Mouse (Mus musculus): ENCODE measurements around the gene Aoc1. TPM values are rescaled to one million over a fixed set of nuclear protein-coding genes. Genes with fewer than 3 reads are reported as not detected.

The Aoc1 gene
- 0.97 TPM for polyA plus RNA-seq (2015; fragmentation: Illumina TruSeq; extraction: RNeasy Lipid Tissue Mini Kit (QIAGEN cat#74804); ENCODE audit: insufficient read depth, low replicate concordance)

GRCm38 (mm10) chr6:48872596-48872995 is at the start of gene Aoc1:
TSS of gene Aoc1 (plus strand) at chr6:48872896.

GRCm38 (mm10) chr6:48840371-48840969 is 32.2 kb upstream of the Aoc1 start, which contains the start of gene Tmem176a:
TSS of gene Tmem176a (plus strand) at chr6:48840919.

DNA sequence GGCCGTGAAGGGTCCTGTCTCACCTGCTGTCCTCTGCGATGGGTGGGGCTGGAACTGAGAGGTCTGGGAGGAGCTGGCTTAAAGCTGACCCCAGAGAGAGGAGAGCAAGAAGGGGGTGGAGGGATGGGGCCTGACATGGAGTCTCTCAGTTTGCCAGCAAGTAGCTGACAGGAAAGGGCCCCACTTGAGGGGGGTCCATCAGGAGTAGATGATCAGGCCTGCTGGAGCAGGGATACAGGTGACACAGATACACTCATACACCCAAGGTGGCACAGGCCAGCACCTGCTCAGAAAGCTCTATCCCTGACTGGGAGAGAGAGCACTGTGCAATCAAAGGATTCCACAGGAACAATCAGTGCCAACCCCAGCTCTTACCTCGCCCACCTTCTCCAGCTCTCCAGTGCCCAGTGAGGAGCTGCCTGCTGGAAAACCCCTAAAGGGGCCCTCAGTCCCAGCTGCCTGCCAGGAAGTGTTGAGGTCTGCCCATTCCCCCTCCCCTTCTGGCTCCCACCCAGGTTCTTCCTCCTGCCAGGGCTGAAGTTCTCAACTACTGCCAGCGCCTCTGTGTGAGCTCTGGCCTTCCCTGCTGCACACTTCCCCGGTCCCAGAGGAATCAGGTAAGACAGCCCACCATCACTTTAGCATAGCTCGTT is 31.6 kb upstream of the Aoc1 start, which contains the start of gene Tmem176b:
TSS of gene Tmem176b (minus strand) at position 524 of the 653 bp plus-strand sequence.

DNA sequence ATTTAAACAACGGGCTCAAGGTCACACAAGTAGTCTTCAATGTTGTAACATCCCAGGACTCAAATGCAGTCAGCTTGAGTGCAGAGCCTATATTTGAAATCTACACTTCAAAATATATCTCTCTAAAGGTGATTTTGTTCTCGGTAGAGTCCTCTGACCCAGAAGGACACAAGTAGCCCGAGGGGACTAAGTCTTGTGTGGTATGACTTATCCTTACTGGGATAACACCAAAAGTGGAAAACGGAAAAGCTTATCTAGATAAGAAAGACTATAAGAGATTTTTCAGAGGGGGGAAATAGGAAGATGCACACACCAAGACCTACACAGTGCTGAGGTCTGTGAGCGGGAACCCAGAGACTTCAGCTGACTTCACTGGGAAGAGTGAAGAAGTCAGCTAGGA is 56.9 kb downstream of the Aoc1 start, which contains the start of gene 1600015I10Rik:
TSS of gene 1600015I10Rik (plus strand) at position 301 of the 400 bp plus-strand sequence.

Other genes starting within 250 kb of the Aoc1 start
- gene AI854703, start 246.1 kb upstream of the Aoc1 start, polyA plus RNA-seq (2015; fragmentation: Illumina TruSeq; extraction: RNeasy Lipid Tissue Mini Kit (QIAGEN cat#74804); ENCODE audit: insufficient read depth, low replicate concordance): 0.30 TPM
- gene Gimap8, start 225.7 kb upstream of the Aoc1 start, polyA plus RNA-seq (2015; fragmentation: Illumina TruSeq; extraction: RNeasy Lipid Tissue Mini Kit (QIAGEN cat#74804); ENCODE audit: insufficient read depth, low replicate concordance): 329 TPM
- gene Gimap9, start 196.8 kb upstream of the Aoc1 start, polyA plus RNA-seq (2015; fragmentation: Illumina TruSeq; extraction: RNeasy Lipid Tissue Mini Kit (QIAGEN cat#74804); ENCODE audit: insufficient read depth, low replicate concordance): 169 TPM
- 799 TPM for gene Gimap4, start 188.3 kb upstream of the Aoc1 start, polyA plus RNA-seq (2015; fragmentation: Illumina TruSeq; extraction: RNeasy Lipid Tissue Mini Kit (QIAGEN cat#74804); ENCODE audit: insufficient read depth, low replicate concordance)
- 609 TPM for gene Gimap6, start 164.7 kb upstream of the Aoc1 start, polyA plus RNA-seq (2015; fragmentation: Illumina TruSeq; extraction: RNeasy Lipid Tissue Mini Kit (QIAGEN cat#74804); ENCODE audit: insufficient read depth, low replicate concordance)
- gene Gm28053, start 154.3 kb upstream of the Aoc1 start, polyA plus RNA-seq (2015; fragmentation: Illumina TruSeq; extraction: RNeasy Lipid Tissue Mini Kit (QIAGEN cat#74804); ENCODE audit: insufficient read depth, low replicate concordance): 83.2 TPM
- 103 TPM for gene Gimap7, start 154.3 kb upstream of the Aoc1 start, polyA plus RNA-seq (2015; fragmentation: Illumina TruSeq; extraction: RNeasy Lipid Tissue Mini Kit (QIAGEN cat#74804); ENCODE audit: insufficient read depth, low replicate concordance)
- gene Gimap1, start 133.8 kb upstream of the Aoc1 start, polyA plus RNA-seq (2015; fragmentation: Illumina TruSeq; extraction: RNeasy Lipid Tissue Mini Kit (QIAGEN cat#74804); ENCODE audit: insufficient read depth, low replicate concordance): 200 TPM
- 81.6 TPM for gene Gimap5, start 126.7 kb upstream of the Aoc1 start, polyA plus RNA-seq (2015; fragmentation: Illumina TruSeq; extraction: RNeasy Lipid Tissue Mini Kit (QIAGEN cat#74804); ENCODE audit: insufficient read depth, low replicate concordance)
- gene Gimap3, start 102.0 kb upstream of the Aoc1 start, polyA plus RNA-seq (2015; fragmentation: Illumina TruSeq; extraction: RNeasy Lipid Tissue Mini Kit (QIAGEN cat#74804); ENCODE audit: insufficient read depth, low replicate concordance): 371 TPM
- 159 TPM for gene Tmem176a, start 32.0 kb upstream of the Aoc1 start, polyA plus RNA-seq (2015; fragmentation: Illumina TruSeq; extraction: RNeasy Lipid Tissue Mini Kit (QIAGEN cat#74804); ENCODE audit: insufficient read depth, low replicate concordance)
- 279 TPM for gene Tmem176b, start 31.4 kb upstream of the Aoc1 start, polyA plus RNA-seq (2015; fragmentation: Illumina TruSeq; extraction: RNeasy Lipid Tissue Mini Kit (QIAGEN cat#74804); ENCODE audit: insufficient read depth, low replicate concordance)
- gene 1600015I10Rik, start 57.0 kb downstream of the Aoc1 start, polyA plus RNA-seq (2015; fragmentation: Illumina TruSeq; extraction: RNeasy Lipid Tissue Mini Kit (QIAGEN cat#74804); ENCODE audit: insufficient read depth, low replicate concordance): not detected
- not detected for gene Doxl2, start 102.1 kb downstream of the Aoc1 start, polyA plus RNA-seq (2015; fragmentation: Illumina TruSeq; extraction: RNeasy Lipid Tissue Mini Kit (QIAGEN cat#74804); ENCODE audit: insufficient read depth, low replicate concordance)
- not detected for gene Svs1, start 114.0 kb downstream of the Aoc1 start, polyA plus RNA-seq (2015; fragmentation: Illumina TruSeq; extraction: RNeasy Lipid Tissue Mini Kit (QIAGEN cat#74804); ENCODE audit: insufficient read depth, low replicate concordance)
- 1.3 TPM for gene Gpnmb, start 163.7 kb downstream of the Aoc1 start, polyA plus RNA-seq (2015; fragmentation: Illumina TruSeq; extraction: RNeasy Lipid Tissue Mini Kit (QIAGEN cat#74804); ENCODE audit: insufficient read depth, low replicate concordance)
- 25.9 TPM for gene Malsu1, start 200.9 kb downstream of the Aoc1 start, polyA plus RNA-seq (2015; fragmentation: Illumina TruSeq; extraction: RNeasy Lipid Tissue Mini Kit (QIAGEN cat#74804); ENCODE audit: insufficient read depth, low replicate concordance)

Measured in spleen, adult 10 weeks (tissue).